Mouse (Mus musculus) megakaryocyte progenitor cell, adult 5-6 weeks (primary cell): Measurements from ENCODE around the gene Arl11. TPM values are rescaled to one million over a fixed set of nuclear protein-coding genes. Genes with fewer than 3 reads are reported as not detected.
A peak's percentile ranks its signal among the peaks of the same experiment; 100 is the strongest.

Experiments used
- ATAC-seq: replicated peaks from 2 replicates; pipeline ENCODE4 v1.8.0; 2016; ENCODE audit warnings: mild to moderate bottlenecking, moderate TSS enrichment, inconsistent platforms; ENCODE audit not compliant: poor library complexity
- total RNA-seq, 2 experiments: library from RNA; stranded (forward) in 1 of 2; stranded (reverse) in 1 of 2; fragments of 157-497, 149-512 nt in 1 of 2; fragments of 200-1000 nt in 1 of 2; gene quantifications; 2 replicates each; pipeline versions ENCODE4 v1.2.3 to v1.2.4; 2015 to 2017

The Arl11 gene
- total RNA-seq (2015) (27.5 and 28.0 TPM in 2 replicates), total RNA-seq (2017) (15.5 and 21.1 TPM in 2 replicates)

DNA sequence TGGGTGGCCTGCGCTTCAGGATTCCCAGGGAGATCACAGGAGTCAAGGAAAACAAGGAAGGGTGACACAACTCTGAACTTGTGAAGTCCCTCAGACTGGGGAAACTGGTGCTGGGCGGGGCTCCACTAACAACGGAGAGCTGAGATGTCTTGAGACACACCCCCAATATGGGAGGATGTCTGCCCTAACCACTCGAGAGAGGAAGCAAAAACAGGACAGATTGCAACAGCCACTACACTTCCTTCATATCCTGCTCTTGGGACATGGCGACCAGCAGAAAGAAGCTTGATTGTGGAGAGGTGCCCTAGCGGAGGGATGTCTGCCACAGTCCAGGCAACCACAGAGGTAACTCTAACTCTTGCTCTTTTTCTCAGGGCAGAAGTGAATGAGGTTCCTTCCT, at the start of gene Arl11:
TSS of gene Arl11 (plus strand) at position 161 of the 400 bp plus-strand sequence.
- peak; percentile 93 for ATAC-seq

DNA sequence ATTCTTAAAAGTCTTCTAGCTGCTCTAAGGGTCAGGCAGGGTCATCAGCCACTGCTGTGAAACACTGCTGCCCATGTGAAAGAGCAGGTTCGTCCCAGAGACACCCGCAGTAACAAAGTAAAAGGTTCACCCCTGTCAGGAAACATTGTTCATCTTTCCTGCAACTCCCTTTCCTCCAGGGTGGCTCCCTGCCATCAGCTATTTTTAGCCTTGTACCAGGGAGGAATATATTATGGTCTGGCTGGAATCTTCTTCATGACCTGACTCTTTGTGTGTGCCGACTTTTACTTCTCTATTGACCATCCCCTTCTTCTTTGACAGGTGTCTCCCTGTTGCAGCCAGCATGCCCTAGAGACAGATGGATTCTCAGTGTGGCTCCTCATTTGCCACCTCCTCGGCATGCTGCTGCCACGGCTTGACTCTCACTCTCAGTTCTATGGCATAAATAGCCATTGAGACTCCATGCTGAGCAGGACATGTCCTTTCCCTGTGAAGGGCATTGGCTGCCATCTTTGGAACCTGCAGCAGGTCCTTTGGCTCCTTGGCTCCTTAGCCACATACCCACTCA, 41.6 kb upstream of the Arl11 start:
- ATAC-seq = no peak

DNA sequence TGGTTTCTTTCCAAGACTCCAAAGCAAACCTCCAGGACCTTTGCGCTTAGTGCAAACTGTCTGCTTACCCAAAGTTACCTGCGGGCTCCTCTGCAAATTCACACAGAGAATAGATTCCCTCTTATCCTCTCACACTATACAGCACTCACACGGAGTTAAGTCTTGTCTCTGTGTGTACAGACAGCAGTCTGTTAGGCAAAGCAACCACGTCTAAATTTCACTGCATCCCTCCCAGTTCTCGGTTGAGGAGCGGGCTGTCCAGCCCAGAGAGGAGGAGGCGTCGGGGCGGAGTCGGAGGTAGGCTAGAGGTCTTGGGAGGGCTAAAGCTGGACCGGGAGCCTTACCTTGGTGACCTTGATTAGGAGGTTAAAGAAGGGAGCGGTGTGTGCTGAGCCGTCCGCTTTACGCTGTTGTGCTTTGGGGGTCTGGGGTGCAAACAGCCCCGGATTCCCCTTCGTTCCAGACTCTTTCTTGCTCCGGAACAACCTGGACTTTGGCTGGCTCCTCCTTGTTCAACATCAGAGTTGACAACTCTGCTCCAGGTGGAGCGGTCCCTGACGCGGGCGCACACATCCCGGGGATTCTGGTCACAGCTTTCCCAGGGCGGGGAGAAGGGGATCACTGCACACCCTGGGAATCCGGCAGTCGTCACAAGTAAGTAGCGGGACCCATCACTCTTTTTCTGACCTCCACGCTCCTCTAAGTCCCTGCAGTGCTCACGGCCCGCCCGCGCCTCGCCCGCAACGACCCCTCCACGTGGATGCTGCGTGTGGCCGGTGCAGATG, 34.9 kb upstream of the Arl11 start:
- ATAC-seq = 0 out of 2 replicates have a peak, but pooled peaks have one; percentile 14

DNA sequence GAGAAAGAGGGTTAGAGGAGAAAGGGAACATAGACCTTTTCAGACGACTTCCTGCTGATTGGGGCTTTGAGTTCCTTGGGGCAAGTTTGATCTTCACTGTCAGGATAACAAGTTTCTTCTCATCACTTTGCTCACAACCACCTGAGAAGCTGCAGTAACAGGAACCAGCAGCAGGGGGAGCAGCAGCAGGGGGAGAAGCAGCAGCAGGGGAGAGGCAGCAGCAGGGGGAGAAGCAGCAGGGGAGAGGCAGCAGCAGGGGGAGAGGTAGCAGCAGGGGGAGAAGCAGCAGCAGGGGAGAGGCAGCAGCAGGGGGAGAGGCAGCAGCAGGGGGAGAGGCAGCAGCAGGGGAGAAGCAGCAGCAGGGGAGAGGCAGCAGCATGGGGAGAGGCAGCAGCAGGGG, 32.3 kb upstream of the Arl11 start:
- peak; percentile 79 for ATAC-seq

DNA sequence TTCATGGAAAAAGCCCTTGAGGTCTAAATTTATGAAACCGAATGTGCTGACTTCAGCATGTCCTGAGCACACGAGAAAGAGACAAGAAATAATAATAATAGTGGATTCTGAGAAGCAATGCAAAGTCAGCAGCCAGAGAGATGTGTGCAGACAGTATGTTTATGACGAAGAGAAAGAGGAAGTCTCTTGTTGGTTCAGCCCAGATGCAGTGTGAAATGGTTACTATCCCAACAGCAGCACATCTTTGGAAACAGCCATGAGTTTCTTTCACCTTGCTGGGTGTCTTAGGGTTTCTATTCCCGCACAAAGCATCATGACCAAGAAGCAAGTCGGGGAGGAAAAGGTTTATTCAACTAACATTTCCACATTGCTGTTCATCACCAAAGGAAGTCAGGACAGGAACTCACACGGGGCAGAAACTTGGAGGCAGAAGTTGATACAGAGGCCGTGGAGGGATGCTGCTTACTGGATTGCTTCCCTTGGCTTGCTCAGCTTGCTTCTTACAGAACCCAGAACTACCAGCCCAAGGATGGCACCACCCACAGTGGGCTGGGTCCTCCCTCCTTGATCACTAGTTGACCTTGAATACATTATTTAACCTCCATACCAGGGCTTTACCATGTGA, 30.8 kb upstream of the Arl11 start:
- no peak for ATAC-seq

DNA sequence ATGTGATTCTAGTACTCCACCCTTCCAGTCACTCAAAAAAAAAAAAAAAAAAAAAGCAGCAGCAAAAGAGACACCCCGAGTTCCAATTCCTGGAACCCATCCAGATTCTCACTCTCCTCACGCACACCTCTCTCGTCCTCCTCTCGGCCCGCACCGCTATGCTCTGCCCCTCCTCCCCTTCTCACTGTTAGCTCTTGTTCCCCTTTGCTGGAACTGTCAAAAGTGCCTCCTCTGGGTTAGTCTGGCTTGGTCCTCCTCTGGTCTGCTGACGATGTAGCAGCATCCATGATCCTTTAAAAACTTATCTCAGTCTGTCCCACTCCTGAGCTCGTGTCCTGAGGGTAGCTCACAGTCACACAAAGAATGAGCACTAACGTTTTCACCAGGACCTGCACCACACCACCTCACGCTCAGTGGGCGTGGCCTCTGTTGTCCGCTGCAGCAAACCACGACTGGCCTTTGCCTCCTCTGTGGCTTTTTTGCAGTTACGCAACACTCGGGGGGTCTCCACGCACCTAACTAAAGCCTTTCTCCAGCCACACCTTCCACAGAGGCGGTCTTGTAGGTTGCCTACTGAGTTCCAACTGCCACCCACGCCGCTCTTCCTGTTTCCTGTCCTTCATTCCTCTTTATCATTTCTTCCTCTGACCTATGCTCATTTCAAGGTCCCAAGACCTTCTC, 20.8 kb upstream of the Arl11 start:
- peak; percentile 83 for ATAC-seq

DNA sequence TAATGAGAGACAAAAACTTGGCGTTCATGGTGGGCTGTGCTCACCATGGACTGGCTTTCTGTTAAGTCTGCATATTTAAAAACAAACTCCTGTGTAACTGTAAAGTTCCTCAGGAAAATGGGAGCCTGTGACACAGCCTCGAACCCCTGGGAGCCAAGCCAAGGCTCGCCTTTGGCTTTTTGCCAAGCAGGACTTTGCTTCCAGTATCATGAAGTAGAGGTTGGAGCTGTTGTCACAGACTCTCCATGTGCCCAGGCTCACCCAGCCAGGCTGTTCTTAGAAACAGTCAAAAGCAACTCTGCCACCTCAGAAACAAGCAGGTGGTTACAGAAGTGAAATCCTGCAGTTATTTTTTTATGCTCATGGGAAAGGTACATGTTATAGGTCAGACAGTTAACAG, 18.9 kb upstream of the Arl11 start:
- ATAC-seq = no peak

DNA sequence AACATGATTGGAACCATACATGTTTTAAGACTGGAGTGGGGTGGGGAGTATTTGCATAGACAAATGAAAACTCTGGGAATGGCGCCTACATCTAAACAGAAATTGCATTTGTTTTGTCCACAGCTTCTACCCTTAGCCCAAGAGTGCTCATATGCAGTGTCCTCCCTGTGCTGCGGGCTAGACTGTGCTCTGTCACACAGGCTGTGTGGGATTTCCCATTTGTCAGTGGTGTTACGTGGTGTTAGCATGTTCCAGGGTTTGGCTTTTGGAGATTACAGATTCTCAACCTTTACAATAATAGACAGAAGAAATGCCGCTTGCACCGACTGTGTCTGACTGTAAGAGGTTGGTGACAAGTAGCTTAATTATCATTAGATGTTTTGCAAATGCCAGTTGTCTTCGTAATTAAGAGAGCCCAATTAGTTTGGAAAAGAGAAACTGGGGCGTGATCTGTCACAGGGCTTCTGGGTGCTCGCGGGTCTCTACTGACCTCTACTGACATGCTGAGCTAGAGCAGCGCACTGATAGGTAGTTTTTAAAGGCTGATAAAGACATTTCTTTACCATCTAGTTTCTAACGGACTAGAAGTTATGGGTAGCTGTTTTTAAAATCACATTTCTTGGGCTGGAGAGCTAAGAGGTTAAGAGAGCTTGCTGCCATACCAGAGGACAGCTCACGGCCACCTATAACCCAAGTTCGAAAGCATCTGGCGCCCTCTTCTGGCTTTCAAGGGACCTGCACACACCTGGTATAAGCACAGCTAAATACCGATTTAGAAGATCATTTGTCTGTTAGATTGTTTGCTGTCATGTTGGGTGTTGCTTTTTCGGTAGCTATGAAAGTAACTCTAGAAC, 15.4 kb upstream of the Arl11 start:
- ATAC-seq = peak; percentile 87

DNA sequence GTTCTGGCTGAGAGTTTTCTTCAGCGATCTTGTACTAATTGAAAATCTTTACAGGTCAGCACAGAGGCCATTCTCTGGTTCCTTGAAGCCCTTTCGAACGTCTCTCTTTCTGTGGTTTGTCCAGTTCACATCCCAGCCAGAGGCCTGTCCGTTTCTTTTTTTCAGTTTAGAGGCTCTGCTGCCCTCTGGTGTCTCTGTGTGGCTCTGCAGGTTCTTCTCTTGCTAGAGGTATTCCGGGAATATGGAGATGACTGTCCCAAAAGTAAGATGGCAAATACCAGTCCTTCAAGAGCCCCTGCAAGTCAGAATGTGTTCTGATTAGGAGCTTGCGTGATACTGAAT, 14.8 kb upstream of the Arl11 start:
- peak; percentile 85 for ATAC-seq

DNA sequence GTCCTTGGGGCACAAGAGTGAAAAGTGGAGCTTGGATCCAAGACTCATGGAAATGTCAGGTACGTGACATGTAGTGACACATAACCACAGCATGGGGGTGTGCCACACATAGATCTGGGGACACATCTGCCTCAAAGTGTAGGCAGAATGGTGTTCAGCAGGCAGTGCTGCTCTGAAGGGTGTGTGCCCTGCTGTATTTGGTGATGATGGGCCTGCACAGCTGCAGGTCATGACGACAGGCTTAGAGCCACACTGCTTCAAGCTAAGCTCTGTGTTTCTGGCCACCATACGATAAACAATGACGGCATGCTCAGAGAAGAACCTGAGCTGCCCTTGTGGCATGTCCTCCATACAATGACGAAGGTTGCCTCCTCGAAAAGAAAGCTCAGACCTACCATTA, 9.7 kb upstream of the Arl11 start:
- no peak for ATAC-seq

DNA sequence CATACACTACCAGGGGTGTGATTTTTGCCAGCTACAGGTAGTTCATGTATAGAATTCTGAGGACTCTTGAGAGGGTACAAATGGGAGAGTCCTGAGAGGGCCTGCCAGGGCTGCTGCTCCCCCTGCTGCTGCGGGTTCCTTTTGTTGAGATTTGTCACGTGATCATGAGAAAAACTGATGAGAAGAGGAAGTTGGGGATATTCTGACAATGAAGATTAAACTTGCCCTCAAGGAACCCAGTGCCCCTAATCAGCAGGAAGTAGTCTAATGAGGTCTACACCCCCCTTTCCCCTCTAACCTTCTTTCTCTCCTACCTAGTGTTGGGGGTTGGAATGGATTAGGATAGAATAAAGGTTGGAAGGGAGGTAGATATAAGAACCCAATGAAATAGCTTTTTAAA, 8.2 kb upstream of the Arl11 start:
- 0 out of 2 replicates have a peak, but pooled peaks have one; percentile 39 for ATAC-seq

DNA sequence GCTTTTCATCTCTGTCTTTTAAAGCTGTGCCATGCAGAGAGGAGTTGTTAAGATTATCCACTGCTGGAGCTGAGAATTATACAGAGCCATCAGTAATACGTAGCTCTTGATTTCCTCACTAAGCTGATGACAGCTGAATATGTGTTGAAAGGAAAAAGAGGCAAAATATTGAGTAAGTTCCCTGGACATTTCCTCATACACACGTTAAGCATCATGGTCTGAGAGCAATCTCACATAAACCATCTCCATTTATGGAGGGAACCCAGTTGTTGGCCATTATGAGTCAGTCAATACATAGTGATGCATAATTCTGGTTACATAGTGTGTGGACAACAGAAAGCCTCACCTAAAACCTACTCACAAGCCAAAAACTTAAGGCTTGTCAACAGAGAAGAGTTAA, 7.1 kb upstream of the Arl11 start:
- peak; percentile 44; the same call in 1 of the 2 replicates for ATAC-seq

DNA sequence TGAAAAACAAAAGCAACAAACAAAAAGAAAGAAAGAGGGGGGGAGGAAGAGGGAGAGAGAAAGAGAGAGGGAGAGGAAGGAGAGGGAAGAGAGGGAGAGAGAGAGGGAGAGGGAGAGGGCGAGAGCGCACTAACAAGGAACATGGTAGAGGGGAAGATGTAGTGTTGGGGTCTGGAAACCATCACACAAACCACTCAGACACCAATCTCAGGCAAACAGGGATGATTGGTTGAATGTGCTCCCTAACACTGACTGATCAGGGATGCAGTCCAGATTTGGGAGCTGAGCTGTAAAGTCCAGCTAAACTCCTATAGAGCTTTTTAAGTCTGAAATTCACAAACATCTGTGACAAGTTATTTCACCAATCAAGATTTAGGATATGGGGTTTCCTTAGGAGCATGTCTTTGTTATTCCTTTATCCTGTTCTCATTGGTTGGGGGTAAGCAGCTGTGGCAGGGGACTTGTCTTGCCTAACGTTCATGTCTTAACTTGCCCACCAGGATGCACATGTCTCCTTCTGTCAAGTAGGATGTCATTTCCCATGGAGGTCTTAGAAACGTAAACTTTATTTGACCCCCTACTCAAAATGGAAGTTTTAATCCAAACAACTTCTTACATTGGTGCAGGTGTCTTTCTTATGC, 5.5 kb upstream of the Arl11 start:
- no peak for ATAC-seq

DNA sequence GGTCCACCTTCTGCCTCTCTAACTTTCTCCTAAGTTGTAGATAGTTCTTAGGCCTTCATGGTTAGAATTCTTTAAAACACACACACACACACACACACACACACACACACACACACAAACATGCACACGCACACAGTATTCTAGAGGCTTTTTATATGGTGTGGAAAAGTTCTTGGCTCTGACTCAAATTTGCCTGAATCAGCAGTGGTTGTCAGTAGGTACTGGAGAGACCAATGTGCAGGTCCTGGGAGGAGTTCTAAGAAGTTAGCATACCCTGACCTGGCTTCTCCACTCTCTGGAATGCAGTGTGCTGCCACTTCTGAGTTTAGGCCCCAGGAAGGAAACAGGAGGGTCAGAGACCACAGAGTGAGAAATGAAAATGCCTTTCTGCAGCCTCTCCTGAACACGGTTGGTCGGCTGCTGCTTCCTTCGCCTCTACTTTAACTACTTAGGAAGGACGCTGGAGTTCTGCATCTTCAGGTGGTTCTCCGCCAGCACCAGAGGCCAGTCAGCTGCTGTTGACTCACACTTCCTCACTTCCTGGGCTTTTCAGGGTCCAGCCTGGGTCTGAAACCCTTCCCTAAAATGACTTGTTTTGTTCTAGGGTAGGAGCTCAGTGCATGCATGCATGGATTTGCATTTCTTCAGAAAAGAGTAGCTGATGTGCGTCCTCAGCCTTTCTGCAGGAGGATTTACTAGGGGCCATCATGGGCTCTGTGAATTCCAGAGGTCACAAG, 651 bp downstream of the Arl11 start:
- ATAC-seq = peak; percentile 27; the same call in 1 of the 2 replicates

DNA sequence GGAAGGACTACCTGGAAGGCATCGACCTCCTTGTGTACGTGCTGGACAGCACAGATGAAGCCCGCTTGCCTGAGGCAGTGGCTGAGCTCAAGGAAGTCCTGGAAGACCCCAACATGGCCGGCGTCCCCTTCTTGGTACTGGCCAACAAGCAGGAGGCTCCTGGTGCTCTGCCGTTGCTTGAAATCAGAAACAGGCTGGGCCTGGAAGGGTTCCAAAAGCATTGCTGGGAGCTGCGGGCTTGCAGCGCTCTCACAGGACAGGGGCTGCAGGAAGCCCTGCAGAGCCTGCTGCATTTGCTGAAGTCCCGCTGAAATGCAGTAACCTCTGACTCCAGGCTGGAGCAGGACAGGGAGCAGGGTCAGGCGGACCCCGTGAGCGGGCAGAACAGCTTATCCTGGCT, 1.4 kb downstream of the Arl11 start:
- ATAC-seq = peak; percentile 15; the same call in 1 of the 2 replicates

DNA sequence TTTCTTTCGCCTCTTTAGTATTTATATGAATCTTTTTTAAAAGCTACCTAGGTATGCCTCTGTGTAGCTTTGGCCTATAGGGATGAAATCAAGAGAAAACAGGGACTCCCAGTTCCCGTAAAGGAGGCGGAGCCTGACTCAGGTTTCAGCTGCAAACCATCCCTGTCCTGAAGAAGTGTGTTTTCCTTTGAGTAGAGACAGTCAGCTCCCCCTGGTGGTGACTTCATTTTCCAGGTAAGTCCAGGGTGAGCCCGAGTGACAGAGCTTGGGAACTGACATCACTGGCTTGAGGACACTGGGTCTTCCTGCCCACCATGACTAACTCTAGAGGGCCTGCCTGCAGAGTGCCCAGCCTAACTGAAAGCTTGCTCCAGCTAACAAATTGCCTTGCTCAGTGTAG, 7.3 kb downstream of the Arl11 start:
- peak; percentile 84 for ATAC-seq

DNA sequence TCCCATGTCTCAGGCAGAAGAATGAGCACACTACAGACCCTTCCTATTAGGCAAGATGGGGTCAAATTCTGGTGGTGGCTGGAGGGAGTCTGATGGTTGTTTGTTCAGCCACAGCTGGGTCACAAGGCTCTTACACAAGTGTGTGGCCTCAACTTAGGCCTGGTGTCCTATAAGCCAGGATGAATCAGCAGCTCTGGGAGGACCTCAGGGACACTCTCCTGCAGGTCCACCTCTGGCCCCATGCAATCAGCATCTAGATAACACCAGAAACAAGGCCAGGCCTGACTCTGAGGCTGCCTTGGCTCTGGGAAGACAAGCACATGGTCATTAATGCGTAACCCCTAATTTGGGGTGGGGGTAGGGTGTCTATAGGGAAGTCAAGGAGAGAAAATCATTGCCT, 11.2 kb downstream of the Arl11 start:
- ATAC-seq = peak; percentile 65

DNA sequence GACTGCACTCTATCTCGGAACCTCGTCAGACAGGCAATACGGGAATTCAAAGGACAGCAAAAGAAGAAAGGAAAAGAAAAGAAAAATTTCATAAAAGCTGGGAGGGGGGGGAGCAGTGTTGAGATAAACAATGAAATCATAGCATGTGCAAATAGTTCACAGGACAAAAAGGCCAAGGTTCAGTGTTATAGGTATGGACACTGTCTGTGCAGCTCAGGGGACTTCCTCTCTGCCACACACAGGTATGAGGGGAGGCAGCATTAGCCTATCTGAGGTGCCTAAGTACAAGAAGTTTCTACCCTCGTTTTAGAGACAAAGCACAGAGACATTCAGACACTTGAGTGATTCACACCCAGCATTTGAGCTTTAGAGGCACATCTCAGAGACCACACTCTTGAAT, 11.6 kb downstream of the Arl11 start:
- no peak for ATAC-seq

DNA sequence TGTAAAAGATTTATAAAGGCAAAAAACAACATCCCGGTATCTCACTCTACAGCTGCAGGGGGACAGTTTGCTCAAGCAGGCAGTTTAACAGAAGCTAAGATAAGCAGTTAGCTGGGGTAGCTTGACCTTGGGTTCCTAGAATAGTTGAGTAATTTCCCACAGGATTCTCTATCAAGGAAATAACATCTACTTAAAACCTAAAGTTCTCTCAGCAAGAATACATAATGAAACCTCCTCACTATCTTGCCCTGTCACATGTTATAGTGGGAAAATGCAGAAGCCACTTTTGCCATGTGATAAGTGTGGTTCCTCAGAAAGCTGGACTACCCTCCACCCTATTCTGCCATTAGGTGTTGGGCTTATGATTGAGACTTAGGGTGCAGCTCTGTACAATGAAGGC, 13.2 kb downstream of the Arl11 start:
- 0 out of 2 replicates have a peak, but pooled peaks have one; percentile 14 for ATAC-seq
